Mouse (Mus musculus) kidney, embryonic 14.5 days (tissue): ENCODE data around the gene Gsn. TPM values are rescaled to one million over a fixed set of nuclear protein-coding genes. Genes with fewer than 3 reads are reported as not detected.

ENCODE experiments used
- ATAC-seq: fragments of 200-750 bp; cut with Nextera tagmentation; 2 replicates; pipeline ENCODE4 v1.8.0; 2017; ENCODE audit warnings: moderate number of reproducible peaks, mild to moderate bottlenecking, moderate TSS enrichment, moderate library complexity; ENCODE audit not compliant: low FRiP score, low TSS enrichment
- H3K27ac ChIP-seq: fragments of 300-500 bp; sonication (generic); 2 replicates; pipeline ENCODE4 v1.5.1; 2014; ENCODE audit warnings: low read depth, mild to moderate bottlenecking, low read length, moderate library complexity, mixed read lengths
- H3K27me3 ChIP-seq: fragments of 300-500 bp; sonication (generic); 2 replicates; pipeline ENCODE4 v1.6.1; 2014; ENCODE audit warnings: mild to moderate bottlenecking, low read length; ENCODE audit not compliant: control insufficient read depth, insufficient read depth
- H3K36me3 ChIP-seq: fragments of 300-500 bp; sonication (generic); 2 replicates; pipeline ENCODE4 v1.6.1; 2014; ENCODE audit warnings: low read length, mixed read lengths; ENCODE audit not compliant: control insufficient read depth, insufficient read depth
- H3K4me1 ChIP-seq: fragments of 300-500 bp; sonication (generic); 2 replicates; pipeline ENCODE4 v1.6.1; 2014; ENCODE audit warnings: low read length, mixed read lengths; ENCODE audit not compliant: control insufficient read depth, insufficient read depth
- H3K4me2 ChIP-seq: fragments of 300-500 bp; sonication (generic); replicated peaks from 2 replicates; pipeline ENCODE4 v1.6.1; 2014; ENCODE audit warnings: low read depth, mild to moderate bottlenecking, low read length
- H3K4me3 ChIP-seq: fragments of 300-500 bp; sonication (generic); 2 replicates; pipeline ENCODE4 v1.5.1; 2014; ENCODE audit warnings: mild to moderate bottlenecking, low read length
- H3K9ac ChIP-seq: fragments of 300-500 bp; sonication (generic); 2 replicates; pipeline ENCODE4 v1.6.1; 2014; ENCODE audit warnings: low read depth, mild to moderate bottlenecking, low read length, moderate library complexity
- H3K9me3 ChIP-seq: fragments of 300-500 bp; sonication (generic); 2 replicates; pipeline ENCODE4 v1.6.1; 2016; ENCODE audit warnings: low read length; ENCODE audit not compliant: control insufficient read depth
- WGBS: fragments of 180-500 bp; shearing (Covaris S2); extraction: QIAGEN DNeasy Blood & Tissue Kit; methylation state at CpG from one replicate; pipeline ENCODE4 v1.1.7; 2014; 5-methylcytosine and 5-hydroxymethylcytosine counted together
- polyA plus RNA-seq: library from polyadenylated mRNA; unstranded; fragments of >200 nt; fragmentation: Nextera tagmentation; extraction: Ambion mirVana; gene quantifications from 2 replicates; pipeline ENCODE4 v1.2.1, GENCODE M21; 2014

Gene Gsn
- polyA plus RNA-seq, 1 experiment from 2014 or later, result 84.2 TPM

- 74% methylated on average over 10 of the region's 10 CpGs for WGBS
- Histone ChIP-seq H3K9ac (no peak overlapping the region), H3K4me1 (peaks cover 18% of the 10 kb centered on the region), H3K4me3 (no peak overlapping the region), H3K27me3 (no peaks in the 10 kb centered on the region), H3K9me3 (no peaks in the 10 kb centered on the region), H3K36me3 (no peaks in the 10 kb centered on the region), H3K27ac (peak overlapping the region; percentile 48; the same call in 1 of the 2 replicates), H3K4me2 (no peak overlapping the region)
- no peak for ATAC-seq
Measured at GRCm38 (mm10) chr2:35267876-35268566, 11.8 kb downstream of the Gsn start.

GRCm38 (mm10) chr2:35269136-35269535 is 13.0 kb downstream of the Gsn start:
- no peak for ATAC-seq
- Histone ChIP-seq H3K9me3 (no peaks in the 10 kb centered on the region), H3K4me3 (no peak overlapping the region), H3K36me3 (no peaks in the 10 kb centered on the region), H3K9ac (no peak overlapping the region), H3K4me1 (peaks cover 18% of the 10 kb centered on the region), H3K27ac (no peak overlapping the region), H3K27me3 (no peaks in the 10 kb centered on the region), H3K4me2 (no peak overlapping the region)
- WGBS, result 76% methylated on average over 6 of the region's 6 CpGs

- Histone ChIP-seq H3K27me3 (no peaks in the 10 kb centered on the region), H3K4me3 (no peak overlapping the region), H3K9me3 (no peaks in the 10 kb centered on the region), H3K4me1 (peaks cover 18% of the 10 kb centered on the region), H3K27ac (no peak overlapping the region), H3K4me2 (no peak overlapping the region), H3K36me3 (no peaks in the 10 kb centered on the region), H3K9ac (no peak overlapping the region)
- ATAC-seq, result no peak
- WGBS, result 68% methylated on average over 4 of the region's 4 CpGs
Measured at GRCm38 (mm10) chr2:35269716-35270260, 13.6 kb downstream of the Gsn start.

GRCm38 (mm10) chr2:35270531-35270984 is 14.4 kb downstream of the Gsn start:
- 8% methylated on average over 10 of the region's 10 CpGs for WGBS
- peak; percentile 41; the same call in 1 of the 2 replicates for ATAC-seq

DNA sequence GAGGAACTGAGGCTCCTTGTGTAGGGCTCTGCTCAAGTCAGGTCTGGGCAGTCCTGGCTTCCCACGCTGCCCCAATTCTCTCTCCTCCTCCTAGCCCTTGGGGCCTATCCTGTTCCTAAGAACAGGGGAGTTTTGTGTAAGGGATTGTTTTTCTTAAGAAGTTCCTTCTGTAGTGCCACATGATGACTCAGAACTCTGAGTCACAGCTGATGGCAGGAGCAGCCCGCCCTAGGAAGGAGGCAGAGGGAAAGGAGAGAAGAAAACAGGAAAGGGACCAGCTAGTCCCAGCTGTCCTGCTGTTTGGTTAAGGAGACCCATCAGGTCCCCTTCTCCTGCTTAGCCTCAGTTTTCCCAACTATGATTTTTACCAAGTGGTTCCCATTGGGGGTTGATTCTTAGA is 15.6 kb downstream of the Gsn start:
- H3K9ac ChIP-seq, result no peak overlapping the region
- H3K4me3 ChIP-seq, result no peak overlapping the region
- ATAC-seq, result no peak
- H3K9me3 ChIP-seq, result no peaks in the 10 kb centered on the region
- H3K4me2 ChIP-seq, result no peak overlapping the region
- H3K27ac ChIP-seq, result 0 out of 2 replicates have a peak overlapping the region, but pooled peaks have one; percentile 24
- no peaks in the 10 kb centered on the region for H3K27me3 ChIP-seq
- no peaks in the 10 kb centered on the region for H3K36me3 ChIP-seq
- WGBS, result 59% methylated on average over 2 of the region's 2 CpGs
- peaks cover 15% of the 10 kb centered on the region for H3K4me1 ChIP-seq

More at GRCm38 (mm10) chr2:35270531-35270984, 14.4 kb downstream of the Gsn start:
- Histone ChIP-seq H3K9ac (no peak overlapping the region), H3K4me3 (no peak overlapping the region), H3K4me1 (peaks cover 18% of the 10 kb centered on the region), H3K4me2 (0 out of 2 replicates have a peak overlapping the region, but pooled peaks have one; percentile 10), H3K27ac (no peak overlapping the region), H3K9me3 (no peaks in the 10 kb centered on the region), H3K27me3 (no peaks in the 10 kb centered on the region), H3K36me3 (no peaks in the 10 kb centered on the region)

DNA sequence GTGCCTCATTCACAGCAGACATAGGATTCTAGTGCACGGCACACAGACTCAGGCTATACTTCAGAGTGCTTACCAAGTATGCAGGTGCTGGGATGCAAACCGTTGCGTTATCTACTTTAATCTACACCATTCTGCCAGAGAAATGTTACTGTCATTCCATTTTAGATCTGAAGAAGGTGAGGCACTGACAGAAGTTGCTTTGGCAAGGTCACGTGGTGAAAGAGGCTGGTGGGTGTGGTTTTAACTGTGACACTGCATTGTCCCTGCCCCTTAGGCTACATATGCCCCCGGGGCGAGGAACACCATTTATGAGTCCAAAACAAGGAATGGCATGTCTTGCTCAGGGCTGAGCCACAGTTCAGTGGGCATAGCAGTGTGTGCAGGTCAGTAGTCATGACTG is 16.7 kb downstream of the Gsn start:
- Histone ChIP-seq H3K4me3 (no peak overlapping the region), H3K36me3 (no peaks in the 10 kb centered on the region), H3K9ac (no peak overlapping the region), H3K4me1 (peaks cover 15% of the 10 kb centered on the region), H3K4me2 (no peak overlapping the region), H3K27ac (peak overlapping the region; percentile 49; the same call in 1 of the 2 replicates), H3K9me3 (no peaks in the 10 kb centered on the region), H3K27me3 (no peaks in the 10 kb centered on the region)
- no peak for ATAC-seq
- 86% methylated on average over 6 of the region's 6 CpGs for WGBS

- Histone ChIP-seq H3K4me2 (no peak overlapping the region), H3K27me3 (no peaks in the 10 kb centered on the region), H3K4me1 (peaks cover 15% of the 10 kb centered on the region), H3K27ac (peak overlapping the region; percentile 49), H3K9ac (no peak overlapping the region), H3K36me3 (no peaks in the 10 kb centered on the region), H3K9me3 (no peaks in the 10 kb centered on the region), H3K4me3 (no peak overlapping the region)
- peak; percentile 59 for ATAC-seq
- WGBS, result 12% methylated on average over 2 of the region's 2 CpGs
Measured at GRCm38 (mm10) chr2:35273536-35273935, 17.4 kb downstream of the Gsn start.

DNA sequence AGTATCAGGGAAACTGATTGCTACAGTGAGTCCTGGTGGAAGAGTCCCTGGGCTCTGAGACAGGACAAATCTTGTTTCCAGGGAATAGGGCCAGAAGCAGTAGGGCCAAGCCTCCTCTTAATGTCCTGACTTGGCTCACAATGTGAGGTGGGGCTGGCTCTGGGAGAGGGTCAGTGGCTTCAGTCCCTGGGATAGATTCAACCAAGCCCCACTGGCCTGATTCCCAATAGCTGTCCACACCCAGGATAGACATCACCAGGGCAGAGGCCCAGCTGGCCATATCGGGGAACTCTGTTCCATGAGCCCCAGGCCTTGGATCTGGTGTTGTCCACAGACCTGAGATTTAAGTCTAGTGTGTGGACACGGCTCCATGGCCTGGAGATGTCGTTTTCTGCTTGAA is 21.5 kb downstream of the Gsn start:
- Histone ChIP-seq H3K27me3 (peaks cover 3% of the 10 kb centered on the region; the same call in 1 of the 2 replicates), H3K9me3 (no peaks in the 10 kb centered on the region), H3K36me3 (no peaks in the 10 kb centered on the region), H3K4me3 (no peak overlapping the region), H3K4me1 (no peaks in the 10 kb centered on the region; the same call in 1 of the 2 replicates), H3K9ac (no peak overlapping the region), H3K27ac (peak overlapping the region; percentile 11; the same call in 1 of the 2 replicates), H3K4me2 (no peak overlapping the region)
- WGBS, result 69% methylated on average over 3 of the region's 3 CpGs
- no peak for ATAC-seq
